Mouse (Mus musculus) G1E (cell line): ENCODE measurements around the gene Car10. TPM values are rescaled to one million over a fixed set of nuclear protein-coding genes. Genes with fewer than 3 reads are reported as not detected.

ENCODE experiments used
- ATAC-seq: 2 replicates; pipeline ENCODE4 v1.8.0; 2016; ENCODE audit warnings: mild to moderate bottlenecking; ENCODE audit not compliant: insufficient number of reproducible peaks, poor library complexity, low FRiP score, severe bottlenecking; ENCODE audit errors: extremely low read depth
- DNase-seq: peaks from one replicate; pipeline ENCODE4 v3.0.0; 2012; ENCODE audit warnings: low spot score
- H3K27me3 ChIP-seq: 2 replicates; pipeline ENCODE4 v1.6.1; 2012; ENCODE audit warnings: mild to moderate bottlenecking, low read length, inconsistent platforms; ENCODE audit not compliant: insufficient read depth
- H3K36me3 ChIP-seq: replicated peaks from 2 replicates; pipeline ENCODE3; 2012; ENCODE audit warnings: mild to moderate bottlenecking, inconsistent platforms
- H3K4me1 ChIP-seq: 2 replicates; pipeline ENCODE4 v1.6.1; 2012; ENCODE audit warnings: low read depth, low read length, inconsistent platforms, mixed read lengths; ENCODE audit not compliant: insufficient read depth
- H3K4me3 ChIP-seq: 2 replicates; pipeline ENCODE4 v1.5.1; 2012; ENCODE audit warnings: low read depth, mild to moderate bottlenecking, inconsistent platforms, low read length, moderate library complexity, mixed read lengths
- H3K9me3 ChIP-seq: replicated peaks from 2 replicates; pipeline ENCODE4 v1.6.1; 2012; ENCODE audit warnings: inconsistent platforms
- CTCF ChIP-seq: IDR thresholded peaks from 2 replicates; pipeline ENCODE4 v1.5.1; 2012; ENCODE audit warnings: low read depth, low read length, inconsistent platforms, mixed read lengths
- GATA1 ChIP-seq: IDR thresholded peaks from 2 replicates; pipeline ENCODE4 v1.6.1; 2012; ENCODE audit warnings: borderline replicate concordance, low read length, inconsistent platforms, mixed read lengths
- GATA2 ChIP-seq: IDR thresholded peaks from 2 replicates; pipeline ENCODE4 v1.6.1; 2012; ENCODE audit warnings: low read depth, low read length, inconsistent platforms, borderline replicate concordance
- POLR2AphosphoS5 ChIP-seq: IDR thresholded peaks from 2 replicates; pipeline ENCODE4 v1.6.1; 2012; ENCODE audit warnings: low read depth, low read length, inconsistent platforms; ENCODE audit not compliant: insufficient replicate concordance
- TAL1 ChIP-seq: conservative IDR thresholded peaks from 2 replicates; pipeline ENCODE4 v1.6.1; 2012; ENCODE audit warnings: low read depth, low read length, inconsistent platforms, mixed read lengths
- polyA plus RNA-seq: library from polyadenylated mRNA; stranded (reverse); fragments of >175 nt; gene quantifications from 2 replicates; pipeline ENCODE4 v1.2.3, GENCODE M21; 2012
- total RNA-seq, 2 experiments: library from RNA; stranded (forward) in 1 of 2; stranded (reverse) in 1 of 2; fragments of 200-1000 nt in 1 of 2; fragments of >200 nt in 1 of 2; fragmentation: Nextera tagmentation in 1 of 2; gene quantifications; 2 replicates each; pipeline ENCODE4 v1.2.3; 2014 to 2017

The Car10 gene
- total and polyA plus RNA-seq, 3 experiments = not detected

GRCm38 (mm10) chr11:93603575-93603974 is 505.7 kb downstream of the Car10 start:
- H3K36me3 ChIP-seq = no peaks in the 10 kb centered on the region
- no peak for DNase-seq
- no peaks in the 10 kb centered on the region for H3K27me3 ChIP-seq
- TF ChIP-seq TAL1 (no peak), GATA2 (no peak), CTCF (no peak), GATA1 (no peak), POLR2AphosphoS5 (no peak)
- H3K4me1 ChIP-seq = no peaks in the 10 kb centered on the region
- H3K4me3 ChIP-seq = no peak overlapping the region
- peaks cover 34% of the 10 kb centered on the region for H3K9me3 ChIP-seq
- ATAC-seq = no peak

GRCm38 (mm10) chr11:93607111-93607510 is 509.3 kb downstream of the Car10 start:
- no peak overlapping the region for H3K4me3 ChIP-seq
- H3K9me3 ChIP-seq = peaks cover 25% of the 10 kb centered on the region
- no peaks in the 10 kb centered on the region for H3K4me1 ChIP-seq
- no peaks in the 10 kb centered on the region for H3K27me3 ChIP-seq
- no peak for DNase-seq
- TF ChIP-seq TAL1 = no peak
- TF ChIP-seq CTCF = no peak
- TF ChIP-seq POLR2AphosphoS5 = no peak
- ATAC-seq = no peak
- no peaks in the 10 kb centered on the region for H3K36me3 ChIP-seq

- no peak for ATAC-seq
- H3K4me1 ChIP-seq = no peaks in the 10 kb centered on the region
- no peaks in the 10 kb centered on the region for H3K36me3 ChIP-seq
- peaks cover 24% of the 10 kb centered on the region for H3K9me3 ChIP-seq
- H3K27me3 ChIP-seq = no peaks in the 10 kb centered on the region
- no peak for DNase-seq
- TF ChIP-seq POLR2AphosphoS5 (no peak), GATA2 (no peak), CTCF (no peak), GATA1 (no peak), TAL1 (no peak)
- H3K4me3 ChIP-seq = no peak overlapping the region
Measured at GRCm38 (mm10) chr11:93608716-93609115, 510.9 kb downstream of the Car10 start.

GRCm38 (mm10) chr11:93612071-93612470 is 514.2 kb downstream of the Car10 start:
- Histone ChIP-seq H3K27me3 (no peaks in the 10 kb centered on the region), H3K4me3 (no peak overlapping the region), H3K4me1 (no peaks in the 10 kb centered on the region), H3K36me3 (no peaks in the 10 kb centered on the region), H3K9me3 (peaks cover 40% of the 10 kb centered on the region)
- no peak for TF ChIP-seq POLR2AphosphoS5
- TF ChIP-seq GATA1 = no peak
- TF ChIP-seq GATA2 = no peak
- no peak for TF ChIP-seq TAL1
- TF ChIP-seq CTCF = no peak
- ATAC-seq = no peak
- no peak for DNase-seq

GRCm38 (mm10) chr11:93614851-93615250 is 517.0 kb downstream of the Car10 start:
- Histone ChIP-seq H3K4me3 (0 out of 2 replicates have a peak overlapping the region, but pooled peaks have one; percentile 0), H3K9me3 (peaks cover 34% of the 10 kb centered on the region), H3K27me3 (no peaks in the 10 kb centered on the region), H3K4me1 (no peaks in the 10 kb centered on the region), H3K36me3 (no peaks in the 10 kb centered on the region)
- ATAC-seq (no peak), DNase-seq (no peak)
- TF ChIP-seq TAL1 (no peak), POLR2AphosphoS5 (no peak), GATA2 (no peak), CTCF (no peak), GATA1 (no peak)

- ATAC-seq = no peak
- DNase-seq = no peak
- TF ChIP-seq CTCF (no peak), GATA2 (no peak), GATA1 (no peak), POLR2AphosphoS5 (no peak), TAL1 (no peak)
- H3K4me1 ChIP-seq = no peaks in the 10 kb centered on the region
- no peaks in the 10 kb centered on the region for H3K36me3 ChIP-seq
- H3K9me3 ChIP-seq = peaks cover 14% of the 10 kb centered on the region
- no peak overlapping the region for H3K4me3 ChIP-seq
- H3K27me3 ChIP-seq = no peaks in the 10 kb centered on the region
Measured at GRCm38 (mm10) chr11:93623605-93624004, 525.8 kb downstream of the Car10 start.

- no peaks in the 10 kb centered on the region for H3K36me3 ChIP-seq
- no peak for ATAC-seq
- no peaks in the 10 kb centered on the region for H3K4me1 ChIP-seq
- no peak overlapping the region for H3K4me3 ChIP-seq
- no peak for TF ChIP-seq TAL1
- TF ChIP-seq GATA1 = no peak
- TF ChIP-seq GATA2 = no peak
- TF ChIP-seq CTCF = no peak
- no peak for TF ChIP-seq POLR2AphosphoS5
- no peak for DNase-seq
- H3K27me3 ChIP-seq = no peaks in the 10 kb centered on the region
- H3K9me3 ChIP-seq = peaks cover 22% of the 10 kb centered on the region
Measured at GRCm38 (mm10) chr11:93639410-93639809, 541.6 kb downstream of the Car10 start.
